Mouse (Mus musculus) cerebellum, adult 2 months (tissue): ENCODE results near the gene Mfsd6.

Source experiments
- CTCF ChIP-seq: fragments of 200-500 bp; IDR thresholded peaks from 2 replicates; pipeline ENCODE4 v1.5.1; 2011; ENCODE audit warnings: low read depth, mild to moderate bottlenecking, control low read depth, low read length, moderate library complexity, borderline replicate concordance; ENCODE audit not compliant: insufficient read depth
- POLR2A ChIP-seq: fragments of 200-500 bp; IDR thresholded peaks from 2 replicates; pipeline ENCODE4 v1.6.1; 2011; ENCODE audit warnings: low read length, control low read depth, borderline replicate concordance; ENCODE audit not compliant: insufficient read depth

- no peak for TF ChIP-seq CTCF
- TF ChIP-seq POLR2A = no peak
Observed at GRCm38 (mm10) chr1:52668743-52669323, 58.4 kb downstream of the Mfsd6 start.
